Mouse (Mus musculus) embryonic facial prominence, embryonic 14.5 days (tissue): ENCODE measurements around the gene Ppa1. TPM values are rescaled to one million over a fixed set of nuclear protein-coding genes. Genes with fewer than 3 reads are reported as not detected.
A peak's percentile ranks its signal among the peaks of the same experiment; 100 is the strongest.

ENCODE experiments used
- ATAC-seq: fragments of 200-750 bp; cut with Nextera tagmentation; 2 replicates; pipeline ENCODE4 v1.8.0; 2017; ENCODE audit warnings: low read depth, moderate number of reproducible peaks, moderate TSS enrichment
- DNase-seq: peaks from one replicate; pipeline ENCODE4 v3.0.0-alpha.2; 2015; ENCODE audit warnings: low spot score
- H3K27ac ChIP-seq: fragments of 300-500 bp; sonication (generic); replicated peaks from 2 replicates; pipeline ENCODE4 v1.5.1; 2014; ENCODE audit warnings: low read depth, mild to moderate bottlenecking, low read length, moderate library complexity
- H3K27me3 ChIP-seq: fragments of 300-500 bp; sonication (generic); replicated peaks from 2 replicates; pipeline ENCODE4 v1.6.1; 2014; ENCODE audit warnings: low read length; ENCODE audit not compliant: control insufficient read depth, insufficient read depth
- H3K36me3 ChIP-seq: fragments of 300-500 bp; sonication (generic); 2 replicates; pipeline ENCODE4 v1.6.1; 2014; ENCODE audit warnings: low read length, mixed read lengths; ENCODE audit not compliant: control insufficient read depth, insufficient read depth
- H3K4me1 ChIP-seq: fragments of 300-500 bp; sonication (generic); 2 replicates; pipeline ENCODE4 v1.6.1; 2014; ENCODE audit warnings: antibody characterized with exemption, low read length; ENCODE audit not compliant: control insufficient read depth, insufficient read depth
- H3K4me2 ChIP-seq: fragments of 300-500 bp; sonication (generic); 2 replicates; pipeline ENCODE4 v1.6.1; 2014; ENCODE audit warnings: low read depth, mild to moderate bottlenecking, low read length, moderate library complexity, mixed read lengths
- H3K4me3 ChIP-seq: fragments of 300-500 bp; sonication (generic); 2 replicates; pipeline ENCODE4 v1.5.1; 2014; ENCODE audit warnings: low read depth, mild to moderate bottlenecking, low read length
- H3K9ac ChIP-seq: fragments of 300-500 bp; sonication (generic); 2 replicates; pipeline ENCODE4 v1.6.1; 2014; ENCODE audit warnings: low read depth, mild to moderate bottlenecking, low read length, moderate library complexity, mixed read lengths
- H3K9me3 ChIP-seq: fragments of 300-500 bp; sonication (generic); 2 replicates; pipeline ENCODE4 v1.6.1; 2016; ENCODE audit warnings: low read length; ENCODE audit not compliant: control insufficient read depth
- WGBS: fragments of 180-500 bp; shearing (Covaris S2); extraction: QIAGEN DNeasy Blood & Tissue Kit; methylation state at CpG from one replicate; pipeline ENCODE4 v1.1.7; 2014; 5-methylcytosine and 5-hydroxymethylcytosine counted together
- polyA plus RNA-seq: library from polyadenylated mRNA; unstranded; fragments of >200 nt; fragmentation: Nextera tagmentation; extraction: Ambion mirVana; gene quantifications from 2 replicates; pipeline ENCODE4 v1.2.1, GENCODE M21; 2014

The Ppa1 gene
- polyA plus RNA-seq, 1 experiment from 2014 or later, result 158 TPM

GRCm38 (mm10) chr10:61669289-61669688 is 20.9 kb downstream of the Ppa1 start:
- Histone ChIP-seq H3K4me1 (no peaks in the 10 kb centered on the region), H3K36me3 (peaks cover 92% of the 10 kb centered on the region), H3K4me2 (no peak overlapping the region), H3K9me3 (no peaks in the 10 kb centered on the region), H3K4me3 (no peak overlapping the region), H3K27ac (no peak overlapping the region), H3K27me3 (no peaks in the 10 kb centered on the region), H3K9ac (no peak overlapping the region)
- DNase-seq, result no peak
- 85% methylated on average over 7 of the region's 7 CpGs for WGBS
- no peak for ATAC-seq

- Histone ChIP-seq H3K4me3 (no peak overlapping the region), H3K9me3 (no peaks in the 10 kb centered on the region), H3K4me2 (no peak overlapping the region), H3K9ac (no peak overlapping the region), H3K4me1 (no peaks in the 10 kb centered on the region), H3K27me3 (no peaks in the 10 kb centered on the region), H3K27ac (no peak overlapping the region), H3K36me3 (peaks cover 92% of the 10 kb centered on the region)
- no peak for ATAC-seq
- DNase-seq, result no peak
These were observed 21.5 kb downstream of the Ppa1 start for GRCm38 (mm10) chr10:61669896-61670295.

DNA sequence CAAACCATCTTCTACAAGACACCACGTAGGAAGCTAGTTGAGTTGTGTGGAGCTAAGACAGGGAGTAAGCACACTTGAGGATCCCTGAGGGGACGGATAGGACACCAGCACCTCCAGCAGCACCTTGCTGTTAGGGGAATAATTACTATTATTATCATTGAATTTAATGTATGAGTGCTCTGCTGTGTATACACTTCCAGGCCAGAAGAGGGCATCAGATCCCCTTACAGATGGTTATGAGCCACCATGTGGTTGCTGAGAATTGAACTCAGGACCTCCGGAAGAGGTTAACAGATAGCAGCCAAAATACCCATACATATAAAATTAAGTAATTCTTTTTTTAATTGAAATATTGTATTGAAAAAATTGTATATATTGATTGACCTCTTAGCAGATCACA is 22.4 kb downstream of the Ppa1 start:
- Histone ChIP-seq H3K36me3 (peaks cover 90% of the 10 kb centered on the region), H3K4me1 (no peaks in the 10 kb centered on the region), H3K9ac (no peak overlapping the region), H3K4me2 (no peak overlapping the region), H3K9me3 (no peaks in the 10 kb centered on the region), H3K27ac (no peak overlapping the region), H3K4me3 (no peak overlapping the region), H3K27me3 (no peaks in the 10 kb centered on the region)
- WGBS, result 87% methylated on average over 3 of the region's 3 CpGs
- ATAC-seq (no peak), DNase-seq (no peak)

- Histone ChIP-seq H3K27ac (no peak overlapping the region), H3K9ac (no peak overlapping the region), H3K4me2 (no peak overlapping the region), H3K36me3 (peaks cover 43% of the 10 kb centered on the region), H3K27me3 (no peaks in the 10 kb centered on the region), H3K4me3 (no peak overlapping the region), H3K9me3 (no peaks in the 10 kb centered on the region), H3K4me1 (no peaks in the 10 kb centered on the region)
- 78% methylated on average over 3 of the region's 3 CpGs for WGBS
- no peak for ATAC-seq
- DNase-seq, result no peak
These were observed 27.6 kb downstream of the Ppa1 start for GRCm38 (mm10) chr10:61675935-61676334.

DNA sequence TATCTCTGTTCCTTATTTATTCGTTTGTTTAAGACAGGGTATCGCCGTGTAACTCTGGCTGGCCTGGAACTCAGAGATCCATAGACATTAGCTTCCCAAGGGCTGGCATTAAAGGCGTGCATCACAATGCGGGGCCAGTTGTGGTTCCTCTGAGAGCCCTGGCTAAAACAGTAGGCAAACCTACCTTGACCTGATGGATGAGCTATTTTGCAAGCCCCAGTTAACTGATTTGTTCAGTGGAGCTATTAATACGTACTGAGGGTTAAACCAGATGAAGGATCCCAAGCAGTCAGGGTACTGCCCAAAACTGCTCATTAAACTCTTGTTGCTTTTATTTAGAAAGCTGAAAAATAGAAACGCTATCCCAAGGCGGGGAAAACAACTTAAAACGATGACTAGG is 31.2 kb downstream of the Ppa1 start:
- Histone ChIP-seq H3K36me3 (peaks cover 12% of the 10 kb centered on the region), H3K27ac (peak overlapping the region; percentile 92), H3K9me3 (no peaks in the 10 kb centered on the region), H3K9ac (peak overlapping the region; percentile 97), H3K4me2 (peak overlapping the region; percentile 72), H3K4me3 (peak overlapping the region; percentile 92), H3K4me1 (peaks cover 11% of the 10 kb centered on the region; the same call in 1 of the 2 replicates), H3K27me3 (no peaks in the 10 kb centered on the region)
- no peak for DNase-seq
- 37% methylated on average over 9 of the region's 9 CpGs for WGBS
- ATAC-seq, result peak; percentile 1

- Histone ChIP-seq H3K4me1 (peaks cover 11% of the 10 kb centered on the region; the same call in 1 of the 2 replicates), H3K9me3 (no peaks in the 10 kb centered on the region), H3K9ac (peak within 1 kb of the TSS; percentile 97), H3K27me3 (no peaks in the 10 kb centered on the region), H3K27ac (peak within 1 kb of the TSS; percentile 92), H3K4me2 (peak within 1 kb of the TSS; percentile 94), H3K4me3 (peak within 1 kb of the TSS; percentile 92), H3K36me3 (peaks cover 12% of the 10 kb centered on the region)
- peak; percentile 100 for ATAC-seq
- under 1% methylated on average over 44 of the region's 84 CpGs for WGBS
- DNase-seq, result peak; percentile 99
These were observed 31.9 kb downstream of the Ppa1 start, which contains the start of gene Sar1a for GRCm38 (mm10) chr10:61680015-61680913. Gene Sar1a, plus strand, starts transcription at chr10:61680299.

- Histone ChIP-seq H3K9ac (no peak overlapping the region), H3K27me3 (no peaks in the 10 kb centered on the region), H3K4me1 (no peaks in the 10 kb centered on the region), H3K36me3 (peaks cover 90% of the 10 kb centered on the region), H3K27ac (no peak overlapping the region), H3K4me2 (no peak overlapping the region), H3K9me3 (no peaks in the 10 kb centered on the region), H3K4me3 (no peak overlapping the region)
- DNase-seq, result no peak
- 87% methylated on average over 8 of the region's 8 CpGs for WGBS
- ATAC-seq, result no peak
These were observed 41.1 kb downstream of the Ppa1 start for GRCm38 (mm10) chr10:61689405-61689804.

DNA sequence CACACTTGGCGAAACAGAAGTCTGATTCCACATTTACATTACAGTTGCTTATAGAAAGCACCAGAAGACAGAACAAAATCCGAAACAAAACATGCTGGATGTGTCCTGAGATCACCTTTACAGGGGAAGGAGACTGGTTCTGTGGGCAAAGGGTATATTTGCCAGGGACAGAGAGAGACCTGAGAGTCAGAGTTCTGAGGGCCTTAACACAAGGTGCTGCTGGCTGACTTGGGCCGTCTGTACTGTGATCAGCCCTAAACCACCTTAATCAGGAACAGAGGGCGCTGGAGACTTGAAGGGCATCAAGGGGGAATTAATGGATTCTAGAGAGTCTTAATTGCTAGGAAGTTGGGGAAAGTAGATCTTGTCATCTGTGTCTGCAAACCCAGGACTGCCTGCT is 45.2 kb downstream of the Ppa1 start:
- no peak overlapping the region for H3K4me2 ChIP-seq
- H3K27ac ChIP-seq, result no peak overlapping the region
- no peak overlapping the region for H3K4me3 ChIP-seq
- no peaks in the 10 kb centered on the region for H3K27me3 ChIP-seq
- H3K9me3 ChIP-seq, result no peaks in the 10 kb centered on the region
- 72% methylated on average over 4 of the region's 4 CpGs for WGBS
- DNase-seq (no peak), ATAC-seq (no peak)
- peaks cover 49% of the 10 kb centered on the region for H3K36me3 ChIP-seq
- H3K9ac ChIP-seq, result no peak overlapping the region
- H3K4me1 ChIP-seq, result peaks cover 6% of the 10 kb centered on the region
